Mouse (Mus musculus) bone marrow, adult 2 months (tissue): ENCODE results near the gene Scg3.

Experiments used
- CTCF ChIP-seq: fragments of 200-500 bp; IDR thresholded peaks from 2 replicates; pipeline ENCODE4 v1.5.1; 2011; ENCODE audit warnings: low read length, control low read depth; ENCODE audit not compliant: control insufficient read depth, insufficient read depth
- POLR2A ChIP-seq: fragments of 200-500 bp; IDR thresholded peaks from 2 replicates; pipeline ENCODE4 v1.6.1; 2011; ENCODE audit warnings: low read depth, mild to moderate bottlenecking, control low read depth, low read length, borderline replicate concordance; ENCODE audit not compliant: control insufficient read depth

- TF ChIP-seq CTCF (no peak), POLR2A (no peak)
Observed at GRCm38 (mm10) chr9:75660917-75661316, 22.9 kb downstream of the Scg3 start.
